Mouse (Mus musculus) liver, embryonic 16.5 days (tissue): ENCODE measurements around the gene Sat1. TPM values are rescaled to one million over a fixed set of nuclear protein-coding genes. Genes with fewer than 3 reads are reported as not detected.

Experiments used
- ATAC-seq: fragments of 200-750 bp; cut with Nextera tagmentation; 2 replicates; pipeline ENCODE4 v1.8.0; 2017; ENCODE audit warnings: low read depth, mild to moderate bottlenecking, moderate number of reproducible peaks, moderate library complexity
- H3K27ac ChIP-seq: fragments of 300-500 bp; sonication (generic); 2 replicates; pipeline ENCODE4 v1.5.1; 2014; ENCODE audit warnings: mild to moderate bottlenecking, low read length
- H3K27me3 ChIP-seq: fragments of 300-500 bp; sonication (generic); 2 replicates; pipeline ENCODE4 v1.6.1; 2014; ENCODE audit warnings: low read depth, low read length, mixed read lengths; ENCODE audit not compliant: control insufficient read depth, insufficient read depth
- H3K36me3 ChIP-seq: fragments of 300-500 bp; sonication (generic); 2 replicates; pipeline ENCODE4 v1.6.1; 2014; ENCODE audit warnings: mild to moderate bottlenecking; ENCODE audit not compliant: control insufficient read depth, insufficient read depth
- H3K4me1 ChIP-seq: fragments of 300-500 bp; sonication (generic); 2 replicates; pipeline ENCODE4 v1.6.1; 2014; ENCODE audit warnings: low read depth, low read length, mixed read lengths; ENCODE audit not compliant: control insufficient read depth
- H3K4me2 ChIP-seq: fragments of 300-500 bp; sonication (generic); 2 replicates; pipeline ENCODE4 v1.6.1; 2014; ENCODE audit warnings: low read depth, low read length, mixed read lengths
- H3K4me3 ChIP-seq: fragments of 300-500 bp; sonication (generic); 2 replicates; pipeline ENCODE4 v1.5.1; 2014; ENCODE audit warnings: low read depth, mild to moderate bottlenecking, low read length
- H3K9ac ChIP-seq: fragments of 300-500 bp; sonication (generic); 2 replicates; pipeline ENCODE4 v1.6.1; 2014; ENCODE audit warnings: low read depth, low read length
- H3K9me3 ChIP-seq: fragments of 300-500 bp; sonication (generic); replicated peaks from 2 replicates; pipeline ENCODE4 v1.6.1; 2016; ENCODE audit warnings: low read length; ENCODE audit not compliant: control insufficient read depth
- WGBS: fragments of 180-500 bp; shearing (Covaris S2); extraction: QIAGEN DNeasy Blood & Tissue Kit; methylation state at CpG from one replicate; pipeline ENCODE4 v1.1.7; 2014; ENCODE audit not compliant: insufficient replicate concordance; 5-methylcytosine and 5-hydroxymethylcytosine counted together
- polyA plus RNA-seq: library from polyadenylated mRNA; unstranded; fragments of >200 nt; fragmentation: Nextera tagmentation; extraction: Ambion mirVana; gene quantifications from 2 replicates; pipeline ENCODE4 v1.2.1, GENCODE M21; 2015

Sat1 gene
- polyA plus RNA-seq: 104 and 110 TPM in 2 replicates

DNA sequence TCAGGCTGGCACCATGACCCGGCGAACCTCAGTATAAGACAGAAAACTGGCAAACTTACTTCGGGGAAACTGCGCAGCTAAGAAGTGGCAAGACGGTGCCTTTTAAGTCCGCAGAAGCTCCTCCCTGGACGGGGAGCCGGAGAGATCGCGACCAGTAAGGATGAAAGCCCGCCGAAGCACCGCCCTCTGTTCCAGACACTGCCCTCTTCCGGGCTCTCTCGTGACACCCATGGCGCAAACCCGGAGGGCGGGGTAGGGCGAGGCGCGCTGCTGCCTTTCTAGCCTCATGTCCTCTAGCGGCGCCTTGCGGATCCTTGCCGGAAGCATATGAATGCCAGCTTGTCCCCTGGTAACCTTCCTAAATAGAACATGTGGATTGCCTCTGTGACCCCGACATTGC lies at the start of gene Sat1:
Gene Sat1 (minus strand): TSS at position 179 of the 400 bp plus-strand sequence.
- Histone ChIP-seq H3K4me3 (peak within 1 kb of the TSS; percentile 70), H3K9ac (peak within 1 kb of the TSS; percentile 68), H3K36me3 (no peaks in the 10 kb centered on the region), H3K9me3 (no peaks in the 10 kb centered on the region), H3K4me2 (peak within 1 kb of the TSS; percentile 67), H3K4me1 (no peaks in the 10 kb centered on the region), H3K27me3 (no peaks in the 10 kb centered on the region), H3K27ac (peak within 1 kb of the TSS; percentile 74)
- ATAC-seq: peak; percentile 99
- 17% methylated on average over 26 of the region's 26 CpGs for WGBS

DNA sequence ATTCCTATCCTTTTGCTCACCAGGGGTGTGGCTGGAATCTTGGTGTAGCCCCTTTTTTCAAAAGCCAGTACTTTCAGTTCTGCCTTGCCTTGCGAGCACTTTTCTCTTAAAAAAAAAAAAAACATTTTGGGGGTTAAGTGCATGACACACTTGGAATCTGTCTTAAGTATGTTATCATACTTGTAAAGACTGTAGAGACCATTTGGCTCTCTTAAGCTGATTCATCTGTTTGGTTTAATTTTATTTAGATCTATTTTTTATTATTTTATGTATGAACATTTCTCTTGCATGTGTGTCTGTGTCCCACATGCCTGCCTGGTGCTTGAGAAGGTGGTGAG lies 46.6 kb upstream of the Sat1 start:
- peak overlapping the region; percentile 50 for H3K9ac ChIP-seq
- H3K4me1 ChIP-seq: no peaks in the 10 kb centered on the region
- no peaks in the 10 kb centered on the region for H3K9me3 ChIP-seq
- H3K4me2 ChIP-seq: peak overlapping the region; percentile 68
- H3K36me3 ChIP-seq: no peaks in the 10 kb centered on the region
- 20% methylated on average over 1 of the region's 1 CpGs for WGBS
- no peaks in the 10 kb centered on the region for H3K27me3 ChIP-seq
- H3K27ac ChIP-seq: no peak overlapping the region
- peak overlapping the region; percentile 68 for H3K4me3 ChIP-seq
- ATAC-seq: no peak

GRCm38 (mm10) chrX:155262235-155262914 lies 46.1 kb upstream of the Sat1 start, which contains the start of gene Acot9:
Gene Acot9 (plus strand): TSS chrX:155262443.
- Histone ChIP-seq H3K27ac (peak within 1 kb of the TSS; percentile 14), H3K9ac (peak within 1 kb of the TSS; percentile 50), H3K27me3 (no peaks in the 10 kb centered on the region), H3K4me1 (no peaks in the 10 kb centered on the region), H3K4me3 (peak within 1 kb of the TSS; percentile 68), H3K4me2 (peak within 1 kb of the TSS; percentile 68), H3K9me3 (no peaks in the 10 kb centered on the region), H3K36me3 (no peaks in the 10 kb centered on the region)
- WGBS: 18% methylated on average over 34 of the region's 37 CpGs
- ATAC-seq: peak; percentile 99

DNA sequence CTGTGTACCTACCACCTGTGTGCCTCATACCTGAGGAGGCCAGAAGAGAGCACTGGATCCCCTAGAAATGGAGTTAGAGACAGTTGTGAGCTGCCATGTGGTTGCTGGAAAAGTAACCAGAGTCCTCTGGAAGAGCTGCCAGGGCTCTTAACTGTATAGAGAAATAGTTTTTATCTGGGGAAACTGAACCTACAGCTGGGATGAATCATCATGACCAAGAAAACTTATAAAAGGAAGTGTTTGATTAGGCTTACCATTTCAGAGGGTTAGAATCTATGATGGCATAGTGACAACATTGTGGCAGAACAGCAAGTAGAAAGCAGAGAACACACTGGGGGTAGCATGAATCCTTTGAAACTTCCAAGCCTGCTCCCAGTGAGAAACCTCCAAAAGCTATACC lies 40.6 kb upstream of the Sat1 start:
- H3K4me2 ChIP-seq: no peak overlapping the region
- no peak overlapping the region for H3K27ac ChIP-seq
- H3K36me3 ChIP-seq: no peaks in the 10 kb centered on the region
- no peaks in the 10 kb centered on the region for H3K4me1 ChIP-seq
- ATAC-seq: no peak
- no peak overlapping the region for H3K4me3 ChIP-seq
- H3K9ac ChIP-seq: no peak overlapping the region
- no peaks in the 10 kb centered on the region for H3K27me3 ChIP-seq
- H3K9me3 ChIP-seq: no peaks in the 10 kb centered on the region

DNA sequence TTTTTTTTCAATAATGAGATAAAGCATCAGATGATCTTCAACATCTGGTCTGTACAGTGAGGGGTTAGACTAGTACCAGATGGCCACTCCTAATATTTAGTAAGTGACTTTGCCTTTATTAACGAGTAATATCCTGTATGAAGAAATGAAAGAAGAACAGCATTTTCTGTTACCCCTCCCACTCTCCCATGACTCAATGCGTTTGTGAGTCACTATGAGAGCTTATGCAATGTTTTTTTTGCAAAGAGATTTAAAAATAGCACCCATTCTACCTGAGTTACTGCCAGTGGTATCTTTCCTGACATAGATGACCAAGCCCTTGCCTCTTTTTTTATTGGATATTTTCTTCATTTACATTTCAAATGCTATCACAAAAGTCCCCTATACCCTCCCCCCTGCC lies 2.0 kb upstream of the Sat1 start:
- Histone ChIP-seq H3K9ac (no peak overlapping the region), H3K27ac (no peak overlapping the region), H3K4me1 (no peaks in the 10 kb centered on the region), H3K9me3 (no peaks in the 10 kb centered on the region), H3K4me2 (no peak overlapping the region), H3K36me3 (no peaks in the 10 kb centered on the region), H3K4me3 (no peak overlapping the region), H3K27me3 (no peaks in the 10 kb centered on the region)
- ATAC-seq: no peak
- 43% methylated on average over 2 of the region's 2 CpGs for WGBS

DNA sequence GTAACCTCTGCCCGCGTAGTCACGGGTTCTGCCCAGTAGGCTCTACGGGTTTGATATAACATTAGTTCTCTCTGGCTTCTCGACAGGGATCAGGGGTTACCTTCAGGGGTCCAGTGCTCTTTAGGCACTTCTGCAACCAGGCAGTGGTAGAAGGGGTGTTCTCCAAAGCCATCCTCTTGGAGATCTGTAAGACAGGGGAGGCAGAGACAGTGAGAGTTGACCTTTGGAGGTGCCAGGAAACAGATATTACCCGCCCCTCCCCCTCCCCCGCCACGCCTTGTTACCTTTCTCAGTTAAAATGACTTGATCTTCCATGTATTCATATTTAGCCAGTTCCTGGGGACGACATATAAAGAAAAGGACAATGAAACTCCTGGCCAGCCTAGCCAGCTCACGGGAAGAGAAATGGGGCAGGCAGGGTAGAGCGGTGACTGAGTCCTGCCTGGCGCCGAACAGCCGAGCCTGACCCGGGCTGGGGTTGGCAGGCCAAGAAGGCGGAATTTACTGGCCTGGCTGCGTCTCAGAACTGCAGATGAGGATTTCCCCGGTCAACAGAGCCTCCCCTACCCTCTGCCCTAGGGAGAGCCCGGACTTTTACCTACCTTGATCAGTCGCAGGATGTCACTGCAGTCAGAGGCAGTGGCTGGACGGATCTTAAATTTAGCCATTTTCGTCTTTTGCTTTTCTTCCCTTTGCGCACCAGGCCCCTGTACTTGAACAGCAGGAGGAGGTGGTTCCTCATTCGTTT lies 574 bp downstream of the Sat1 start:
- ATAC-seq: peak; percentile 48
- Histone ChIP-seq H3K4me3 (peak overlapping the region; percentile 70), H3K4me2 (peak overlapping the region; percentile 67), H3K4me1 (no peaks in the 10 kb centered on the region), H3K36me3 (no peaks in the 10 kb centered on the region), H3K9me3 (no peaks in the 10 kb centered on the region), H3K27ac (peak overlapping the region; percentile 74), H3K27me3 (no peaks in the 10 kb centered on the region), H3K9ac (peak overlapping the region; percentile 68)
- WGBS: 18% methylated on average over 23 of the region's 24 CpGs

DNA sequence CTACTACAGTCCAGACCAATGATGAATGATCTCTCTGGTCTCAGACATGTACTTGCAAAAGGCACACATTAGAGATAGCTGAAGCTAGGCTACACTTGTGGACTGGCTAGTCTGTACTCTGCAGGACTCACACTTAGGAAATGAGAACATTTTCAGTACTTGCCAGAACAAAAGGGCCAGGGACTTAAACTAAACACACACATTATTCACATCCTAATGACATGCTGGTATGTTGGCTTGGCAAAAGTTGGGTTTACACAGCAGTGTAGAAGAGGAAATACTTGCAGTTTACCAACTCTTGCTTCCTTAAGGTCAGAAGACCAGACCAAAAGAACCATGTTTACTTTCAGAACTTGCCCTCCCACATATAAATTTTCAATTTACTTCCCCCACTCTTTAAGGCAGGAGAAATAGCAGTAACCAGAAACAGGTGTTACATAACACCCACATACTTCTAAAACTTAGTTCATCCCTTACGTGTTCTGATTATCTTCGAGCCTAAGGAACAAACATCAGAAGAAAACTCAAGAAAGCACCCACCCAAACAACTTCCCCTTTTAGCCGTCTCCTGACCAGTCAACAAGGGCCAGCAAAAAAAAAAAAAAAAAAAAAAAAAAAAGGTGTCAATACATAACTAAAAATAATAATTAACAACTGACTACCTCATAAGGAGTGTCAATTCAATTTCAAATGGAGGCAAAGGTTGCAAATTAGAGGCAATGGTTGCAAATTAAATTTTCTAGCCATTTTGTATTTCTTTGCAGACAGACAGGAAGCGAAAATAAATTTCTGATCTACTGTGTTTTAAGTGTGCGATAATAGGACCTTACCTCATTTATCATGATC lies 1.7 kb downstream of the Sat1 start:
- ATAC-seq: no peak
- Histone ChIP-seq H3K27me3 (no peaks in the 10 kb centered on the region), H3K36me3 (no peaks in the 10 kb centered on the region), H3K9me3 (no peaks in the 10 kb centered on the region), H3K9ac (no peak overlapping the region), H3K4me3 (0 out of 2 replicates have a peak overlapping the region, but pooled peaks have one; percentile 13), H3K4me1 (no peaks in the 10 kb centered on the region), H3K27ac (no peak overlapping the region), H3K4me2 (peak overlapping the region; percentile 67)
- 45% methylated on average over 5 of the region's 5 CpGs for WGBS

GRCm38 (mm10) chrX:155208671-155209070 lies 7.6 kb downstream of the Sat1 start:
- Histone ChIP-seq H3K4me3 (no peak overlapping the region), H3K9ac (no peak overlapping the region), H3K27ac (no peak overlapping the region), H3K4me1 (no peaks in the 10 kb centered on the region), H3K4me2 (no peak overlapping the region), H3K9me3 (no peaks in the 10 kb centered on the region), H3K36me3 (no peaks in the 10 kb centered on the region), H3K27me3 (no peaks in the 10 kb centered on the region)
- ATAC-seq: no peak
- 20% methylated on average over 1 of the region's 1 CpGs for WGBS
